Mouse (Mus musculus) brain, embryonic 14.5 days (tissue): ENCODE measurements around the gene A830031A19Rik.

Experiments used
- CTCF ChIP-seq: fragments of 200-500 bp; IDR thresholded peaks from 2 replicates; pipeline ENCODE4 v1.5.1; 2012; ENCODE audit warnings: inconsistent platforms, mild to moderate bottlenecking, moderate library complexity, borderline replicate concordance; ENCODE audit not compliant: insufficient read depth, insufficient read length; ENCODE audit errors: extremely low read depth
- POLR2A ChIP-seq: fragments of 200-500 bp; IDR thresholded peaks from 2 replicates; pipeline ENCODE4 v1.6.1; 2012; ENCODE audit warnings: mild to moderate bottlenecking, inconsistent platforms, borderline replicate concordance; ENCODE audit not compliant: poor library complexity, insufficient read depth, insufficient read length, severe bottlenecking; ENCODE audit errors: extremely low read depth

DNA sequence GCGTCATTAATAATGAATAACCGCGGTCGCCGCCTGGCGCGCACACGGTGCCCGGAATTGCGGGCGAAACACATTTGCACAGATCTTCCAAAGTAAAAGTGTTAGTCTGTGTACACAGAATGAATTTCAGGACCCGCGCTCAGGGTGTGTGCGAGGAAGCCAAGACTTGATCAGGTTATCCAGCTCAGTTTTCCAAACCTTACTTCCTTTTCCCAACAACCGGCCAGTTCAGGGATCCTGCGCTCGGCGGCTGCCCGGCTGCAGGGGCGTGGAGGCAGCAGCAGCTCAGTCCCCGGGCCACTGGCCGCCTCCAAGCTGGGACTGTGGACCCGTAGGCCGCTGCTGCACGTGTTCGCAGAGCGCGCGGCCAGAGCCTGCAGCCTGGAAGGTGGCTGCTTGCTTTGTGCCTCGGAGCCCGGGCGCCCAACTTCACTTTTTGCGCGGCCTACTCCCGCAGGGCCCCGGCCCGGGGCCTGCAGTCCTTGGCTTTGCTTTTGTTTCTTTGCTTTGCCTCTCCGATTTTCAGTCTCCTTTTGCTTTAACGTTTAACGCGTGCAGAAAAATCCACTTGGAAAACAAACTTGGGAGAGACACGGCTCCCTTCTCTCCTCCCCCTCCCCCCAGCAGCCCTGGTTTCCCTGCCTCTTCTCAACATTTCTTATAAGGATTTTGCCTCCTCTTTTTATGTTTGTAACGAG is 7.0 kb upstream of the A830031A19Rik start:
- TF ChIP-seq POLR2A (no peak), CTCF (no peak)
